Mouse (Mus musculus): ENCODE measurements around the gene Spint4. TPM values are rescaled to one million over a fixed set of nuclear protein-coding genes. Genes with fewer than 3 reads are reported as not detected.

Spint4 gene
- polyA plus RNA-seq, 1 experiment from 2014 or later: not detected

Other genes starting within 250 kb of the Spint4 start
- gene Sys1, start 241.5 kb upstream of the Spint4 start, polyA plus RNA-seq (2014; fragmentation: Nextera tagmentation; extraction: Ambion mirVana): 53.3 and 58.3 TPM in 2 replicates
- gene Gm20458, start 237.5 kb upstream of the Spint4 start, polyA plus RNA-seq (2014; fragmentation: Nextera tagmentation; extraction: Ambion mirVana): 2.6 and 4.3 TPM in 2 replicates
- not detected in 2 replicates for gene Trp53tg5, start 224.8 kb upstream of the Spint4 start, polyA plus RNA-seq (2014; fragmentation: Nextera tagmentation; extraction: Ambion mirVana)
- gene Dbndd2, start 212.4 kb upstream of the Spint4 start, polyA plus RNA-seq (2014; fragmentation: Nextera tagmentation; extraction: Ambion mirVana): 1.6 and 4.2 TPM in 2 replicates
- gene Pigt, start 201.0 kb upstream of the Spint4 start, polyA plus RNA-seq (2014; fragmentation: Nextera tagmentation; extraction: Ambion mirVana): 38.4 and 43.3 TPM in 2 replicates
- 47.1 and 52.2 TPM in 2 replicates for gene Wfdc2, start 136.1 kb upstream of the Spint4 start, polyA plus RNA-seq (2014; fragmentation: Nextera tagmentation; extraction: Ambion mirVana)
- gene Spint3, start 125.0 kb upstream of the Spint4 start, polyA plus RNA-seq (2014; fragmentation: Nextera tagmentation; extraction: Ambion mirVana): not detected in 2 replicates
- gene Wfdc6a, start 113.1 kb upstream of the Spint4 start, polyA plus RNA-seq (2014; fragmentation: Nextera tagmentation; extraction: Ambion mirVana): not detected in 2 replicates
- gene Eppin, start 104.9 kb upstream of the Spint4 start, polyA plus RNA-seq (2014; fragmentation: Nextera tagmentation; extraction: Ambion mirVana): not detected in 2 replicates
- gene Wfdc6b, start 85.0 kb upstream of the Spint4 start, polyA plus RNA-seq (2014; fragmentation: Nextera tagmentation; extraction: Ambion mirVana): not detected in 2 replicates
- not detected in 2 replicates for gene Wfdc8, start 84.9 kb upstream of the Spint4 start, polyA plus RNA-seq (2014; fragmentation: Nextera tagmentation; extraction: Ambion mirVana)
- not detected in 2 replicates for gene Wfdc16, start 59.7 kb upstream of the Spint4 start, polyA plus RNA-seq (2014; fragmentation: Nextera tagmentation; extraction: Ambion mirVana)
- not detected in 2 replicates for gene Wfdc10, start 42.5 kb upstream of the Spint4 start, polyA plus RNA-seq (2014; fragmentation: Nextera tagmentation; extraction: Ambion mirVana)
- gene Wfdc9, start 41.9 kb upstream of the Spint4 start, polyA plus RNA-seq (2014; fragmentation: Nextera tagmentation; extraction: Ambion mirVana): not detected in 2 replicates
- not detected in 2 replicates for gene Wfdc11, start 24.4 kb upstream of the Spint4 start, polyA plus RNA-seq (2014; fragmentation: Nextera tagmentation; extraction: Ambion mirVana)
- not detected in 2 replicates for gene Wfdc13, start 13.4 kb upstream of the Spint4 start, polyA plus RNA-seq (2014; fragmentation: Nextera tagmentation; extraction: Ambion mirVana)
- gene Spint5, start 16.8 kb downstream of the Spint4 start, polyA plus RNA-seq (2014; fragmentation: Nextera tagmentation; extraction: Ambion mirVana): not detected in 2 replicates
- 0.38 and 0.46 TPM in 2 replicates for gene Wfdc3, start 47.4 kb downstream of the Spint4 start, polyA plus RNA-seq (2014; fragmentation: Nextera tagmentation; extraction: Ambion mirVana)
- 82.0 and 83.1 TPM in 2 replicates for gene Dnttip1, start 47.5 kb downstream of the Spint4 start, polyA plus RNA-seq (2014; fragmentation: Nextera tagmentation; extraction: Ambion mirVana)
- gene Ube2c, start 71.4 kb downstream of the Spint4 start, polyA plus RNA-seq (2014; fragmentation: Nextera tagmentation; extraction: Ambion mirVana): 534 and 547 TPM in 2 replicates
- 4.3 and 11.2 TPM in 2 replicates for gene Tnnc2, start 81.5 kb downstream of the Spint4 start, polyA plus RNA-seq (2014; fragmentation: Nextera tagmentation; extraction: Ambion mirVana)
- 9.9 and 10.5 TPM in 2 replicates for gene Snx21, start 87.3 kb downstream of the Spint4 start, polyA plus RNA-seq (2014; fragmentation: Nextera tagmentation; extraction: Ambion mirVana)
- gene Acot8, start 106.4 kb downstream of the Spint4 start, polyA plus RNA-seq (2014; fragmentation: Nextera tagmentation; extraction: Ambion mirVana): 9.6 and 11.6 TPM in 2 replicates
- gene Zswim3, start 106.6 kb downstream of the Spint4 start, polyA plus RNA-seq (2014; fragmentation: Nextera tagmentation; extraction: Ambion mirVana): 9.8 and 11.3 TPM in 2 replicates
- 20.4 and 21.2 TPM in 2 replicates for gene Zswim1, start 124.2 kb downstream of the Spint4 start, polyA plus RNA-seq (2014; fragmentation: Nextera tagmentation; extraction: Ambion mirVana)
- gene Spata25, start 130.0 kb downstream of the Spint4 start, polyA plus RNA-seq (2014; fragmentation: Nextera tagmentation; extraction: Ambion mirVana): 0.36 TPM in 1 of 2 replicates, not detected in the other
- 102 TPM in 2 replicates for gene Ctsa, start 134.4 kb downstream of the Spint4 start, polyA plus RNA-seq (2014; fragmentation: Nextera tagmentation; extraction: Ambion mirVana)
- gene Neurl2, start 135.0 kb downstream of the Spint4 start, polyA plus RNA-seq (2014; fragmentation: Nextera tagmentation; extraction: Ambion mirVana): 3.0 and 4.7 TPM in 2 replicates
- gene Pltp, start 159.2 kb downstream of the Spint4 start, polyA plus RNA-seq (2014; fragmentation: Nextera tagmentation; extraction: Ambion mirVana): 41.8 and 50.2 TPM in 2 replicates
- 57.1 and 68.6 TPM in 2 replicates for gene Pcif1, start 180.8 kb downstream of the Spint4 start, polyA plus RNA-seq (2014; fragmentation: Nextera tagmentation; extraction: Ambion mirVana)
- gene Zfp335, start 213.3 kb downstream of the Spint4 start, polyA plus RNA-seq (2014; fragmentation: Nextera tagmentation; extraction: Ambion mirVana): 8.0 and 10.0 TPM in 2 replicates
- 1.5 and 1.6 TPM in 2 replicates for gene Mmp9, start 242.3 kb downstream of the Spint4 start, polyA plus RNA-seq (2014; fragmentation: Nextera tagmentation; extraction: Ambion mirVana)

Data from embryonic facial prominence, embryonic 11.5 days (tissue).